Mouse (Mus musculus): ENCODE data around the gene Olfr1375.
A peak's percentile ranks its signal among the peaks of the same experiment; 100 is the strongest.
"Not testable (repeated sequence)": the region's sequence is repeated elsewhere in the genome, so short reads cannot be mapped to it uniquely, and the experiment has no call there.

Olfr1375 gene

DNA sequence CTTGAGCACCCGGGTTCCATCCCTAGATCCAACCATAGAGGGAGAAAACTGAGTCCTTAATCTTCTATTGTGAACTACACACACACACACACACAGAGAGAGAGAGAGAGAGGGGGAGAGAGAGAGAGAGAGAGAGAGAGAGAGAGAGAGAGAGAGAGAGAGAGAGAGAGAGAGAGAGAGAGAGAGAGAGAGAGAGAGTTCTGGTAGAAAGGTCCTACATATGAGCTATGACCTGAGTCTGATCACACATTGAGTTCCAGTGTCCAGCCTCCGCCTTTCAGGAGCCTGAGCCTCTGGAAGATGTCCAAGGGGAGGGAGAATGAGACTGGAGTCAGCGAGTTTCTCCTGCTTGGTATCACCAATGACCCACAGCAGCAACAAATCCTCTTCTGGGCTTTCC, at the start of gene Olfr1375:
Gene Olfr1375 (plus strand): TSS at position 301 of the 400 bp plus-strand sequence.
- DNase-seq (ENCODE audit: low spot score in 2 of 2), result not testable (repeated sequence)

GRCm38 (mm10) chr11:51003296-51003695, 44.6 kb upstream of the Olfr1375 start, which contains the start of gene Olfr51:
Gene Olfr51, plus strand, starts transcription at chr11:51003596.
- no peak for DNase-seq (ENCODE audit: low spot score in 2 of 2)

- DNase-seq (ENCODE audit: low spot score in 2 of 2), result no peak
These were observed 36.1 kb upstream of the Olfr1375 start for GRCm38 (mm10) chr11:51011821-51012220.

- DNase-seq (ENCODE audit: low spot score in 2 of 2), result no peak
These were observed 34.0 kb upstream of the Olfr1375 start, which contains the start of gene Olfr54 for GRCm38 (mm10) chr11:51013936-51014335. Gene Olfr54, plus strand, starts transcription at chr11:51014236.

DNA sequence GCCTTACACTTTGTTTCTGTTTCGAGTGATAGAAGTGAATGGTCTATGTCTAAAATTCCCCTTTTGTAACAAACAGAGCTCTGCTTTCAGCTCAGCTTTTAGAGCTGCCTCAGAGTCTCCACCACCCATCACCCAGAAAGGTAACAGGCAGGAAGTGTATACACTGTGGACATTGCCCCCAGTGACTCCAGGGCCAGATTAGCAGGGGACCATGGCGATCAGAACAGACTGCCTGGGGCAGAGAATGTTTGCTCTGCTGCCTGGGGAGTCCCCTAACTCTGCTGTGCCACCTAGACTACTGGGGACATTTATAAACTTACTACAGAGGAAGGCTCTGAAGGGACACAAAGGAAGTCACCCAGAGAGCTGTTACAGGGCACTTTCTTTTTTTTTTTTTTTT, 31.6 kb upstream of the Olfr1375 start:
- no peak for DNase-seq (ENCODE audit: low spot score in 2 of 2)

GRCm38 (mm10) chr11:51026811-51027210, 21.1 kb upstream of the Olfr1375 start:
- not testable (repeated sequence) for DNase-seq (ENCODE audit: low spot score in 2 of 2)

- not testable (repeated sequence) for DNase-seq (ENCODE audit: low spot score in 2 of 2)
These were observed 18.5 kb upstream of the Olfr1375 start for GRCm38 (mm10) chr11:51029381-51029780.

- DNase-seq (ENCODE audit: low spot score in 2 of 2), result no peak
These were observed 17.7 kb upstream of the Olfr1375 start for GRCm38 (mm10) chr11:51030225-51030624.

DNA sequence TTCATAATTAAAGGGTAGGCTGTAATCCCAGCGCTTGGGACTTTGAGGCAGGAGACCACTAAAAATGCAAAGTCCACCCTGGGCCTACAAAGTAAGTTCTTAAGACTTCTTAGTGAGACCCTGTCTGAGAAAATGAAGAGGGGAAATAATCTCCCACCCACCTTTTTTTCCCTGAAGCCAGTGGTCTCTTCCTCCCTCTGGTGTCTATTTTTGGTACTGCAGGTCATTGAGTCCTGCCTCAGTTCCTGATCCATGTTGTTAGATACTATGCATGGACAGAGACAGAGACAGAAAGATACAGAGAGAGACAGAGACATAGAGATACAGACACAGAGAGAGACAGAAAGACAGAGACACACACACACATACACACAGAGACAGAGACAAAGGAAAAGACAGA, 15.1 kb upstream of the Olfr1375 start:
- DNase-seq (ENCODE audit: low spot score in 2 of 2), result peak in 1 of 2 experiments; percentile 3

DNA sequence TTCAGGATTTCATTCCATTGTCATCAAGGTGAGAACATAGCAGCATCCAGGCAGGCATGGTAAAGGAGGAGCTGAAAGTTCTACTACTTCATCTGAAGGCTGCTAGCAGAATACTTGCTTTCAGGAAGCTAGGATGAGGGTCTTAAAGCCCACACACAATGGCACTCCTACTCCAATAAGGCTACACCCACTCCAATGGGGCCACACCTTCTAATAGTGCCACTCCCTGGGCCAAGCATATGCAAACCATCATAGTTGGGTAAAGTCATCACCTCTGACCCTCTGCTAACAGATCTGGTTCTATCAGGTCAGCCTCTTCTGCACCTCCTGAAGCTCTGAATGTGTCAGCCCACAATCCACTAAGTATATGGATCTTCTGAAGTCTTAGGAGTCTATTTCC, 13.8 kb upstream of the Olfr1375 start:
- not testable (repeated sequence) for DNase-seq (ENCODE audit: low spot score in 2 of 2)

DNA sequence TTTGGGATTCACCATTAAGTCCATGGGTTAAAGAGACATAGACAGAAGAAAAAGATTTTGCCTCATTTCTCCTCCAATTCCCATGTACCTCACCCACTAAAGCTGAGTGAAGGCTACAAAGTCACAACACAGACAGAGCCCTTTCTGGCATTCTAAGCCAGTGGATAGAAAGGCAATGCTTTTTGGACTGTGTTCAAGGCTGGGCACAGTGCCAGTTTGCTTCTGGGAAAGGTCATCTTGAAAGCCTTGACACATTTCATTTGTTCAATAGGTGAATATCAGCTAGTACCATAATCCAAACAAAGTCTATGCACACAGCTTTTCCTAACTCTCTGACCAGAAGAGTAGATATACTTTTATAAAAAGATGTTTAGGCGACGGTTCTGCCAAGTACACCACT, 12.0 kb upstream of the Olfr1375 start:
- no peak for DNase-seq (ENCODE audit: low spot score in 2 of 2)

GRCm38 (mm10) chr11:51044776-51045175, 3.1 kb upstream of the Olfr1375 start:
- not testable (repeated sequence) for DNase-seq (ENCODE audit: low spot score in 2 of 2)

- no peak for DNase-seq (ENCODE audit: low spot score in 2 of 2)
These were observed 3.8 kb downstream of the Olfr1375 start for GRCm38 (mm10) chr11:51051678-51052077.

DNA sequence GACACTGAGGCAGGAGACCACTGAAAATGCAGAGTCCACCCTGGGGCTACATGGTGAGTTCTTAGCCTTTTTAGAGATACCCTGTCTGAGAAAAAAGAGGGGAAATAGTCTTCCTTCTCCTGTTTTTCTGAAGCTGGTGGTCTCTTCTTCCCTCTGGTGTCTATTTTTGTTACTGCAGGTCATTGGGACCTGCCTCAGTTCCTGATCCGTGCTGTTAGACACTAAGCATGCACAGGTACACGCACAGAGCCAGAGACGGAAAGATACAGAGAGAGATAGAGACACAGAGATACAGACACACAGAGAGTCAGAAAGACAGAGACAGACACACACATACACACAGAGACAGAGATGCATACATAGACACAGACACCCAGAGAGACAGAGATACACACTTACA, 5.3 kb downstream of the Olfr1375 start:
- DNase-seq (ENCODE audit: low spot score in 2 of 2), result no peak

GRCm38 (mm10) chr11:51059151-51059571, 11.3 kb downstream of the Olfr1375 start, which contains the start of gene Zfp354a:
Gene Zfp354a, plus strand, starts transcription at chr11:51059257.
- no peak for DNase-seq (ENCODE audit: low spot score in 2 of 2)

GRCm38 (mm10) chr11:51059640-51060039, 11.7 kb downstream of the Olfr1375 start:
- no peak for DNase-seq (ENCODE audit: low spot score in 2 of 2)

DNA sequence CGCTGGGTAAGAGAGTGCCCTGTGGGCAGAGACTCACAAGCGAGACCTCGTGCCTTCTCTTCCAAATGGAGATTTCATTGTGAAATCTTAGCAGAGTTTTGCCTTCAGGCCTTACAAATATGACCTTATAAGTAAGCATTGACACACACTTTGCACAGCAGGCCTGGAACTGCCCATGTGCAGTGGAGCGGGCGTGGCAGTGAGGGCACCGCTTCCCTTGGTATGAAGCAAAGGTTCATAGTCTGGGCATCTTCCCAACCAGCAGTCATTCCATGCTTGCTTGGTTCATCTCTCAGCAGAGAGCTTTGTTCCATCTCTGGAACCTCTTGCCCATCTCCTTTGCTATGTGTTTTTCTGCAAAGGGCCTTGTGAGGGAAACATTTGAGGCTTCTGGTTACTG, 13.1 kb downstream of the Olfr1375 start:
- no peak for DNase-seq (ENCODE audit: low spot score in 2 of 2)

DNA sequence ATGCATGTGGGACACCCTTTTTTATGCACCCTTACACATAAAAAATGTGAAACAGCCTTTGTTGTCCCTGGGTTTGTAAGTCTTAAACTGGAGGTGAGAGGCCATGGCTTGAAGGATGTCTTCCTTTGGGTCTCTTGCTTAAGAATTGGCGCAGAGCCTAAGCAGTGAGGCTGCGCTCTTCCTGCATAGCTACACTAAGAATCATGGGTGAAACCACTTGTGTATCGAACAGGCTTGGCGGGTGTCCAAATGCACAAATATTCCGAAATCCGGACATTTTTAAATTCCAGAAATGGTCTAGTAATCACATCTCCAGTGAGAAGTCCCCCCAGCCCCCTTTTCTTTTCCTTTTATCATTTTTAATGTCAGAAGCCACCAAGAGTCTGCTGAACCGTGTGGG, 15.4 kb downstream of the Olfr1375 start:
- no peak for DNase-seq (ENCODE audit: low spot score in 2 of 2)

DNA sequence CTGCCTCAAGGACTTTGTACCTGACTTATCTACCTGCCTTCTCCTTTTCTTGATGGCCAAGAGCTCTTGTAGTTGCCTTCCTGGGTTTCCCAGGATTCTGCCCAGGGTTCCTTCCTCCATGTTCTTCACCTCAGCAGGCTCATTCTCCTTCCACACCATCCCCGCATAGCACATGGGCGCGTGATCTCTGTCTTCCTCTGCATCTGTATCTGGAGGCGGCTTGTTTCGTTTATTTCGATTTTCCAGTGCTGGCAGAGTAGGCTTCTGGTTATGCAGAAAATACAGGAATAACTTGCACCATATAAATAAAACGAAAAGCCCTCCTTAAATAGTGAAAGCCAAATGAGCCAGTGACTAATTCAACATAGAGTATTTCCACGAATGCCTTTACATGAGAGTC, 15.9 kb downstream of the Olfr1375 start:
- DNase-seq (ENCODE audit: low spot score in 2 of 2), result no peak

DNA sequence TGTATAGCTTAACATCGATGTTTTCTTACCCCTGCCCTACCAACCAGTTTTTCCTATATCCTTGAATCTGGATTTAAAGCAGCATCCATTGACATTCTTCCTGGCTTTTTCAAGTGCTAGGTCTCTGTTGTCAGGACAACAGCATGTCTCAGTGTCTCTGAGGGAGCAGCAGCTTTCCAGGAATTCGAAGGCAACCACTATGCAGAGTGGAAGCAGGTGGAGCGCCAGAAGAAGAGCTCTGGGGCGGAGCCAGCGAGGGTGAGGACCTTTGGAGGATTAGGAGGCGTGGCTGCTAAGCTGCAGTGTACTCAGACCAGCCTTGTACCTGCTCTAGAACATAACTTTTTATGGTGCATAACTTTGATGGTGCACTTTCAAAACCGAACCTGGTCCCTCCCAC, 36.6 kb downstream of the Olfr1375 start:
- DNase-seq (ENCODE audit: low spot score in 2 of 2), result no peak

DNA sequence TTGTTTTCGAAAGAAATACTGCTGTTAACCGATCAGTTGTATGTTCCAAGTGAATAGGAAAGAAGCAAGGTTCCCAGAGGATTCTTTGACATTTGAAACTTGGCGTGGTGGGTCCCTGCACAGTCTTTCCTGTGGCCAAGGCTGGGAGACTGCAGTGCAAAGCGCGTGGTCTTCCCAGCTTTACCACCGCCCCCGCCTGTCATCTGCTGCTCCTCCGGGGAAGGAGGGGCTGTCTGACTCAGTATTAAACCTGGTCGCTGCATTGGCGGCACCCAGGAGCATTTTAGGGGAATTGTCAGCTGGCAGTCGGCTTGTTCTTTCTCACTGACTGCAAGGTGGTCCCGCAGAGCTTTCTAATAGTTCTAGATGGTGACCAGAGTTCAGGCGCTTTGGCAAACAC, 37.4 kb downstream of the Olfr1375 start:
- no peak for DNase-seq (ENCODE audit: low spot score in 2 of 2)

Measured in natural killer cell, adult 2 months (primary cell).